Mouse (Mus musculus) hindbrain, embryonic 14.5 days (tissue): ENCODE results near the gene Ctla2a. TPM values are rescaled to one million over a fixed set of nuclear protein-coding genes. Genes with fewer than 3 reads are reported as not detected.
"Not testable (repeated sequence)": the region's sequence is repeated elsewhere in the genome, so short reads cannot be mapped to it uniquely, and the experiment has no call there.

Experiments used
- ATAC-seq: fragments of 200-750 bp; cut with Nextera tagmentation; 2 replicates; pipeline ENCODE4 v1.8.0; 2017; ENCODE audit warnings: moderate number of reproducible peaks, mild to moderate bottlenecking, moderate TSS enrichment, moderate library complexity; ENCODE audit not compliant: low FRiP score
- DNase-seq: peaks from one replicate; pipeline ENCODE4 v3.0.0-alpha.2; 2015; ENCODE audit warnings: low spot score
- H3K27ac ChIP-seq: fragments of 300-500 bp; sonication (generic); 2 replicates; pipeline ENCODE4 v1.5.1; 2014; ENCODE audit warnings: mild to moderate bottlenecking, moderate library complexity
- H3K27me3 ChIP-seq: fragments of 300-500 bp; sonication (generic); 2 replicates; pipeline ENCODE4 v1.6.1; 2014; ENCODE audit warnings: mild to moderate bottlenecking, low read length, mixed read lengths; ENCODE audit not compliant: control insufficient read depth, insufficient read depth
- H3K36me3 ChIP-seq: fragments of 300-500 bp; sonication (generic); replicated peaks from 2 replicates; pipeline ENCODE4 v1.6.1; 2014; ENCODE audit not compliant: control insufficient read depth, insufficient read depth
- H3K4me1 ChIP-seq: fragments of 300-500 bp; sonication (generic); replicated peaks from 2 replicates; pipeline ENCODE4 v1.6.1; 2014; ENCODE audit warnings: antibody characterized with exemption, low read length, mixed read lengths; ENCODE audit not compliant: control insufficient read depth, insufficient read depth
- H3K4me2 ChIP-seq: fragments of 300-500 bp; sonication (generic); replicated peaks from 2 replicates; pipeline ENCODE4 v1.6.1; 2014; ENCODE audit warnings: mild to moderate bottlenecking, moderate library complexity
- H3K4me3 ChIP-seq: fragments of 300-500 bp; sonication (generic); replicated peaks from 2 replicates; pipeline ENCODE4 v1.5.1; 2014; ENCODE audit warnings: mild to moderate bottlenecking, low read length
- H3K9ac ChIP-seq: fragments of 300-500 bp; sonication (generic); 2 replicates; pipeline ENCODE4 v1.6.1; 2014
- H3K9me3 ChIP-seq: fragments of 300-500 bp; sonication (generic); 2 replicates; pipeline ENCODE4 v1.6.1; 2016; ENCODE audit warnings: low read length; ENCODE audit not compliant: control insufficient read depth
- WGBS: fragments of 180-500 bp; shearing (Covaris S2); extraction: QIAGEN DNeasy Blood & Tissue Kit; methylation state at CpG from one replicate; pipeline ENCODE4 v1.1.7; 2014; 5-methylcytosine and 5-hydroxymethylcytosine counted together
- polyA plus RNA-seq: library from polyadenylated mRNA; unstranded; fragments of >200 nt; fragmentation: Nextera tagmentation; extraction: Ambion mirVana; gene quantifications from 2 replicates; pipeline ENCODE4 v1.2.1, GENCODE M21; 2014

Ctla2a gene
- polyA plus RNA-seq, result 17.2 and 18.6 TPM in 2 replicates

DNA sequence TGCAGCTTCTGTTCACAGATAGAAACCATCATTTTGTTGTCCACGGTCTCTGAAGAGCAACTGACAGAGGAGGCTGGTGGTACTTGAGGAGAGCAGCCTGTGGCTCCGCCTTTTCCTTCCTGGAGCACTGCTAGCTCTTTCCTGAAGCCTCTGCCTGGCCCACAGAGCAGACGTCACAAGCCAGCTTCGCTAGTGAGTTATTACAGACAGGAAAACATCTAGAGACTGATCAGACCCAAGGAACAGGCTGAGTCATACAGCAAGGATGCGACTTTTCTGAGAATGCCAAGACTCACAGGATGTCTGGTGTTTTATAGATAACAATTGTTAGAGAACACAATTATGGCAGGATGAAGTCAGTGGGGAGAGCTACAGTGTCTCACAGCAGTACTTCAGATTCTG, at the start of gene Ctla2a, which contains the start of gene Gm49391:
Gene Ctla2a (minus strand): TSS at position 126 of the 402 bp plus-strand sequence.
Gene Gm49391 (minus strand): TSS at position 72 of the 402 bp plus-strand sequence.
- DNase-seq (no peak), ATAC-seq (no peak)
- H3K4me1 ChIP-seq, result no peaks in the 10 kb centered on the region
- no peaks in the 10 kb centered on the region for H3K36me3 ChIP-seq
- 75% methylated on average over 5 of the region's 5 CpGs for WGBS
- H3K9ac ChIP-seq, result no peak within 1 kb of the TSS
- peaks cover 10% of the 10 kb centered on the region; the same call in 1 of the 2 replicates for H3K9me3 ChIP-seq
- H3K4me3 ChIP-seq, result no peak within 1 kb of the TSS
- H3K27ac ChIP-seq, result no peak within 1 kb of the TSS
- no peaks in the 10 kb centered on the region for H3K27me3 ChIP-seq
- H3K4me2 ChIP-seq, result no peak within 1 kb of the TSS

DNA sequence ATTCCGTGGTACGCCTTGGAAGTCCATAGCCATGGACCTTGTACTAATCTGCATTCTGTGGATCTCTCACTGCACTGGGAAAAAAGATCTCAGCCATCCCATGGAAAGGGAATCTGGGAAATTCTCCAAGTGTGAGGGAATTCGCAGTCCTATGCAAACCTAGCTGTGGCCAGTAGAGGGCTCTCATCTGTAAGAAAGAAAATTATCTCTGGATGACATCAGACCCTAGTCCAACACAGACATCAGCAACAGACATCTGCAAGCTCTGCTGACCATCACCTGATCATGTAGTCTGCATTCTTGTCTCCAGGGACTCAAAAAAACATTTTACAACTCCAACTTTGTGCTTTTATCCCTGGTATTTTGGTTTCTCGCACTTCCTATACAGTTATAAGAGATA, 35.9 kb upstream of the Ctla2a start:
- H3K27ac ChIP-seq, H3K4me2 ChIP-seq, DNase-seq, H3K9ac ChIP-seq, H3K4me3 ChIP-seq, ATAC-seq, H3K27me3 ChIP-seq, H3K36me3 ChIP-seq, H3K4me1 ChIP-seq, H3K9me3 ChIP-seq: not testable (repeated sequence)
- 74% methylated on average over 4 of the region's 4 CpGs for WGBS

DNA sequence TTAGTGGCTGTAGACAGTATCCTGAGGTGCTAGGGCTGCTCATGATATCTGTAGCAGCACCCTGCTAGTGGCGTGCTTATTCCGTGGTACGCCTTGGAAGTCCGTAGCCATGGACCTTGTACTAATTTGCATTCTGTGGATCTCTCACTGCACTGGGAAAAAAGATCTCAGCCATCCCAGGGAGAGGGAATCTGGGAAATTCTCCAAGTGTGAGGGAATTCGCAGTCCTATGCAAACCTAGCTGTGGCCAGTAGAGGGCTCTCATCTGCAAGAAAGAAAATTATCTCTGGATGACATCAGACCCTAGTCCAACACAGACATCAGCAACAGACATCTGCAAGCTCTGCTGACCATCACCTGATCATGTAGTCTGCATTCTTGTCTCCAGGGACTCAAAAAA, 27.6 kb upstream of the Ctla2a start:
- ATAC-seq, result not testable (repeated sequence)

DNA sequence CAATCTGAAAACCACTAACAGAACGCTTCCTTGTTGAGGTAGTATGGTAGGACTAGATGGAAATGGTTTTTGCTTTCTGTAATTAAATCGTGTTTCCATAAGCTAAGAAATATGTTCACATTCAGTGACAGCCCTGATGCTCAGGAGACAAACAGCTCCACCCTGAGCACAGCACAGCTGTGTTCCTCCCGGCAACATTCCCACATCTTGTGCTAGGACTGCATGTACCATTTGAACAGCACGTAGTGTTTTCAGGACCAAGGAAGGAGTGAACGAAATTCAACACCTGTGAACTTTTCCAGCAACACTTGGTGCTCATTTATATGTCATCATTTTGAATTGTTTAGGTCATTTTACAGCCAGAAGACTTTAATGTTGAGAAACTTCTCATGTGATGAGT, 25.3 kb upstream of the Ctla2a start:
- H3K9ac ChIP-seq, result no peak overlapping the region
- H3K4me2 ChIP-seq, result no peak overlapping the region
- ATAC-seq (no peak), DNase-seq (no peak)
- no peaks in the 10 kb centered on the region for H3K4me1 ChIP-seq
- whole genome bisulfite sequencing, result 71% methylated on average over 5 of the region's 5 CpGs
- no peaks in the 10 kb centered on the region for H3K36me3 ChIP-seq
- H3K9me3 ChIP-seq, result peaks cover 25% of the 10 kb centered on the region
- no peak overlapping the region for H3K4me3 ChIP-seq
- no peaks in the 10 kb centered on the region for H3K27me3 ChIP-seq
- H3K27ac ChIP-seq, result no peak overlapping the region

More for the DNA sequence above, 27.6 kb upstream of the Ctla2a start:
- not testable (repeated sequence) for H3K27me3 ChIP-seq, H3K36me3 ChIP-seq, DNase-seq, H3K9me3 ChIP-seq, H3K4me3 ChIP-seq, H3K9ac ChIP-seq, H3K4me2 ChIP-seq, H3K27ac ChIP-seq, H3K4me1 ChIP-seq
- WGBS, result 35% methylated on average over 5 of the region's 5 CpGs

DNA sequence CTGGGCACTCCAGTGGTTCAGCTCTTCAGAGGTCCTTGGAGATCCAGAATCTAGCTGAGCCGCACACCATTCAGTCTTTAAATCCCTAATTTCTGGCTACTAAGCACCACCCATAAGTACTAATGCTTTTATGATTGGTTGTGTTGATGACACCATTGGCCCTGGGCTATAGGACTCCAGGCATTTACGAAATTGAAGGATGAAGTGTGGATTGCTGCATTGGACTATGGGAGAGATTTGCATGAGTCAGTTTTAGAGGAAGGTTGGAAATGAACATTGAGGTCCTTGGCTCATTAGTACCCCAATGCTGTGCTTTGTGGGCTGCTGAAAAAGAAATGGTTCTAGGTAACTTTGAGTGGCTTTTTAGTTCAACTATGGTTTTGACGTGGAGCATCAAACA, 5.5 kb upstream of the Ctla2a start, which contains the start of gene Tpbpa:
Gene Tpbpa (minus strand): TSS at position 101 of the 400 bp plus-strand sequence.
- 80% methylated on average over 3 of the region's 3 CpGs for WGBS
- not testable (repeated sequence) for ATAC-seq, H3K4me1 ChIP-seq, H3K36me3 ChIP-seq, H3K27me3 ChIP-seq, H3K4me3 ChIP-seq, H3K27ac ChIP-seq, H3K4me2 ChIP-seq, H3K9ac ChIP-seq, DNase-seq
- peaks cover 24% of the 10 kb centered on the region for H3K9me3 ChIP-seq

DNA sequence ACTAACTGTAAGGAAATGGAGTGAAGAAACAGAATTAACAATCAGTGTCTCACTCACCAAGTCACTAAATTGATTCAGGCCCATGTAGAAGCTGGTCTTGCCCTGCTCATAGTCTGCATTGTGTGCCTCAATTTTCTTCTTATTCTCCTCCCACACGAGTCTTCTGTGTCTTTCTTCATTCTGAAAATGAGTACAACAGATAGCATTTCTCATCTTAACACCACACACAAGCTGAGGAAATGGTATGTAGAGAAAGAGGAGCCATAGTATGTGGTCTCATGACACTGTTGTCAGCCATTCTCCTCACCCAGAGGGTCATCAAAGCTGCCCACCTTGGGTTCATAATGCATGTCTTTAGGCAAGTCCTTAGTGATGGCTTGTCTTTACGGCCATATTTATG, 935 bp downstream of the Ctla2a start, which contains the start of gene Gm49393:
Gene Gm49393 (minus strand): TSS at position 101 of the 400 bp plus-strand sequence.
- not testable (repeated sequence) for ATAC-seq, H3K9ac ChIP-seq, H3K4me2 ChIP-seq, H3K9me3 ChIP-seq, H3K4me1 ChIP-seq, H3K27ac ChIP-seq, H3K36me3 ChIP-seq, H3K4me3 ChIP-seq, DNase-seq, H3K27me3 ChIP-seq
- 72% methylated on average over 2 of the region's 2 CpGs for whole genome bisulfite sequencing

DNA sequence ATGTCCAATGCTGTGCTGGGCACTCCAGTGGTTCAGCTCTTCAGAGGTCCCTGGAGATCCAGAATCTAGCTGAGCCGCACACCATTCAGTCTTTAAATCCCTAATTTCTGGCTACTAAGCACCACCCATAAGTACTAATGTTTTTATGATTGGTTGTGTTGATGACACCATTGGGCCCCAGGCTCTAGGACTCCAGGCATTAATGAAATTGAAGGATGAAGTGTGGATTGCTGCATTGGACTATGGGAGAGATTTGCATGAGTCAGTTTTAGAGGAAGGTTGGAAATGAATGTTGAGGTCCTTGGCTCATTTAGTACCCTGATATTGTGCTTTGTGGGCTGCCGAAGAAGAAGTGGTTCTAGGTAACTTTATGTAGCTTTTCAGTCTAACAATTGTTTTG, 31.6 kb downstream of the Ctla2a start, which contains the start of gene Tpbpb:
Gene Tpbpb (minus strand): TSS at position 101 of the 400 bp plus-strand sequence.
- WGBS, result 82% methylated on average over 2 of the region's 2 CpGs
- H3K4me2 ChIP-seq, DNase-seq, H3K4me3 ChIP-seq, H3K36me3 ChIP-seq, H3K4me1 ChIP-seq, H3K9ac ChIP-seq, H3K27ac ChIP-seq, H3K9me3 ChIP-seq, H3K27me3 ChIP-seq, ATAC-seq: not testable (repeated sequence)

DNA sequence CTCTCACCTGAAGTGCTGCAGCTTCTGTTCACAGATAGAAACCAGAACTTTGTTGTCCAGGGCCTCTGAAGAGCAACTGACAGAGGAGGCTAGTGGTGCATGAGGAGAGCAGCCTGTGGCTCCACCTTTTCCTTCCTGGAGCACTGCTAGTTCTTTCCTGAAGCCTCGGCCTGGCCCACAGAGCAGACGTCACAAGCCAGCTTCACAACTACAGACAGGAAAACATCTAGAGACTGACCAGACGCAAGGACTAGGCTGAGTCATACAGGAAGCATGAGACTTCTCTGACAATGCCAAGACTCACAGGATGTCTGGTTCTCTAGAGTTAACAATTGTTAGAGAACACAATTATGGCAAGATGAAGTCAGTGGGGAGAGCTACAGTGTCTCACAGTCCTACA, 39.1 kb downstream of the Ctla2a start, which contains the start of gene Ctla2b:
Gene Ctla2b (minus strand): TSS at position 120 of the 400 bp plus-strand sequence.
- H3K36me3 ChIP-seq, result no peaks in the 10 kb centered on the region
- H3K9me3 ChIP-seq, result 0 out of 2 replicates have a peak, but pooled peaks cover 3% of the 10 kb centered on the region
- H3K4me3 ChIP-seq, result no peak within 1 kb of the TSS
- DNase-seq, result no peak
- H3K9ac ChIP-seq, result no peak within 1 kb of the TSS
- H3K27ac ChIP-seq, result no peak within 1 kb of the TSS
- WGBS, result 88% methylated on average over 3 of the region's 3 CpGs
- no peaks in the 10 kb centered on the region for H3K27me3 ChIP-seq
- ATAC-seq, result no peak
- H3K4me2 ChIP-seq, result no peak within 1 kb of the TSS
- H3K4me1 ChIP-seq, result no peaks in the 10 kb centered on the region

DNA sequence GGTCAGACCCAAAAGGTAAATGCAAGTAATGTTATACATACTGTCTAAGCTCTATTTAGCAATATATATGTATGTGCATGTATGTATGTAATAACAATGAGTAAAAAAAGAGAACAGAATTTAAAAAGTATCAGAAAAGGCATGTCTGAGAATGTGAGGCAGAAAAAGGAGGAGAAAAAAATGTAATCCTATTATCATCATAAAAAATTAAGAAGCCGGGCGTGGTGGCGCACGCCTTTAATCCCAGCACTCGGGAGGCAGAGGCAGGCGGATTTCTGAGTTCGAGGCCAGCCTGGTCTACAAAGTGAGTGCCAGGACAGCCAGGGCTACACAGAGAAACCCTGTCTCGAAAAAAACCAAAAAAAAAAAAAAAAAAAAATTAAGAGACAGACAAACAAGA, 39.6 kb downstream of the Ctla2a start, which contains the start of gene Gm49392:
Gene Gm49392 (minus strand): TSS at position 101 of the 400 bp plus-strand sequence.
- not testable (repeated sequence) for H3K4me2 ChIP-seq, H3K36me3 ChIP-seq, H3K27ac ChIP-seq, DNase-seq, H3K9ac ChIP-seq, H3K9me3 ChIP-seq, ATAC-seq, H3K27me3 ChIP-seq, H3K4me1 ChIP-seq, H3K4me3 ChIP-seq
- 94% methylated on average over 5 of the region's 8 CpGs for WGBS
